Mouse (Mus musculus) liver, embryonic 16.5 days (tissue): Measurements from ENCODE around the gene Iars. TPM values are rescaled to one million over a fixed set of nuclear protein-coding genes. Genes with fewer than 3 reads are reported as not detected.
A peak's percentile ranks its signal among the peaks of the same experiment; 100 is the strongest.
"Not testable (repeated sequence)": the region's sequence is repeated elsewhere in the genome, so short reads cannot be mapped to it uniquely, and the experiment has no call there.

Source experiments
- ATAC-seq: fragments of 200-750 bp; cut with Nextera tagmentation; 2 replicates; pipeline ENCODE4 v1.8.0; 2017; ENCODE audit warnings: low read depth, mild to moderate bottlenecking, moderate number of reproducible peaks, moderate library complexity
- H3K27ac ChIP-seq: fragments of 300-500 bp; sonication (generic); 2 replicates; pipeline ENCODE4 v1.5.1; 2014; ENCODE audit warnings: mild to moderate bottlenecking, low read length
- H3K27me3 ChIP-seq: fragments of 300-500 bp; sonication (generic); 2 replicates; pipeline ENCODE4 v1.6.1; 2014; ENCODE audit warnings: low read depth, low read length, mixed read lengths; ENCODE audit not compliant: control insufficient read depth, insufficient read depth
- H3K36me3 ChIP-seq: fragments of 300-500 bp; sonication (generic); 2 replicates; pipeline ENCODE4 v1.6.1; 2014; ENCODE audit warnings: mild to moderate bottlenecking; ENCODE audit not compliant: control insufficient read depth, insufficient read depth
- H3K4me1 ChIP-seq: fragments of 300-500 bp; sonication (generic); 2 replicates; pipeline ENCODE4 v1.6.1; 2014; ENCODE audit warnings: low read depth, low read length, mixed read lengths; ENCODE audit not compliant: control insufficient read depth
- H3K4me2 ChIP-seq: fragments of 300-500 bp; sonication (generic); 2 replicates; pipeline ENCODE4 v1.6.1; 2014; ENCODE audit warnings: low read depth, low read length, mixed read lengths
- H3K4me3 ChIP-seq: fragments of 300-500 bp; sonication (generic); 2 replicates; pipeline ENCODE4 v1.5.1; 2014; ENCODE audit warnings: low read depth, mild to moderate bottlenecking, low read length
- H3K9ac ChIP-seq: fragments of 300-500 bp; sonication (generic); 2 replicates; pipeline ENCODE4 v1.6.1; 2014; ENCODE audit warnings: low read depth, low read length
- H3K9me3 ChIP-seq: fragments of 300-500 bp; sonication (generic); replicated peaks from 2 replicates; pipeline ENCODE4 v1.6.1; 2016; ENCODE audit warnings: low read length; ENCODE audit not compliant: control insufficient read depth
- WGBS: fragments of 180-500 bp; shearing (Covaris S2); extraction: QIAGEN DNeasy Blood & Tissue Kit; methylation state at CpG from one replicate; pipeline ENCODE4 v1.1.7; 2014; ENCODE audit not compliant: insufficient replicate concordance; 5-methylcytosine and 5-hydroxymethylcytosine counted together
- polyA plus RNA-seq: library from polyadenylated mRNA; unstranded; fragments of >200 nt; fragmentation: Nextera tagmentation; extraction: Ambion mirVana; gene quantifications from 2 replicates; pipeline ENCODE4 v1.2.1, GENCODE M21; 2015

The Iars gene
- polyA plus RNA-seq, 1 experiment from 2014 or later, result 50.2 TPM

DNA sequence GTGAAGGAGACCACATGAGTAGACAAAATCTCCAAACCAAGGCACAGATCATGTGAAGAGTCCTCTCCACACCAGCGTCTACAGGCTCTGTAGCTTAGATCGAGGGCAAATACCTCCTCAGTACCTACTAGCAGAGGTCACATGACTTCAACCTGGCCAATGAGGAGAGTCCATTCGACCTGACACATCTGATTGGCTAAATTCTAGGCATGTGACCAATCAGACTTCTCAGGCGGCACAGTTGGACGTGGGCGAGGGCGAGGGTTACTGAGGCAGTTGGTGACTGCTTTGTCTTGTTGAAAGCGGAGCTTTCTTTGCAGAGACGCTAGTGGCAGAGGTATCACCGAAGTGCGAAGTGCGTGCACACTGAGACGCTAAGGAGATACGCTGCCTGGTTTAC is 80.3 kb downstream of the Iars start:
- WGBS, result 81% methylated on average over 14 of the region's 14 CpGs
- ATAC-seq, result no peak

DNA sequence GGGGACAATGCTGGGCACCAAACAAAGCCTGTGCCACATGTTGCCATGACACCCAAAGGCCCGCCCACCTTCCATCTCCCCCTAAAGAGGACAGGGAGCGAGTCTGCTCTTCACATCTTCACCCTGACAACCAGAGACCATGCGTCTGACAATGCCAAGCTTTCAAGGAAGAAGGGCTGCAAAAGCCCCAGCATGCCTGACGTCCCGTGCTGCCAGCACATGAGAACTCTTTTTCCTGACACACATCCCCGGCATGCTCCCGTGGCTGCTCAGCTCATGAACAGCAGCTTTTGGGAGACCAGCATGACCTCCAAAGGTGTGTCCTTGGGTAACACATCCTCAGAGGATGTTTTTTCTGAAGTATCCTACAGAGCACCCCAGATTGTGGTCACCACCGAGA is 83.4 kb downstream of the Iars start:
- no peaks in the 10 kb centered on the region for H3K27me3 ChIP-seq
- H3K4me2 ChIP-seq, result no peak overlapping the region
- peaks cover 3% of the 10 kb centered on the region; the same call in 1 of the 2 replicates for H3K4me1 ChIP-seq
- 72% methylated on average over 8 of the region's 8 CpGs for WGBS
- H3K36me3 ChIP-seq, result no peaks in the 10 kb centered on the region
- no peak overlapping the region for H3K27ac ChIP-seq
- no peak for ATAC-seq
- no peak overlapping the region for H3K4me3 ChIP-seq
- no peaks in the 10 kb centered on the region for H3K9me3 ChIP-seq
- no peak overlapping the region for H3K9ac ChIP-seq

More for the DNA sequence above, 80.3 kb downstream of the Iars start:
- Histone ChIP-seq H3K4me3 (no peak overlapping the region), H3K36me3 (no peaks in the 10 kb centered on the region), H3K27ac (no peak overlapping the region), H3K27me3 (no peaks in the 10 kb centered on the region), H3K4me1 (no peaks in the 10 kb centered on the region), H3K9me3 (no peaks in the 10 kb centered on the region), H3K4me2 (no peak overlapping the region), H3K9ac (no peak overlapping the region)

DNA sequence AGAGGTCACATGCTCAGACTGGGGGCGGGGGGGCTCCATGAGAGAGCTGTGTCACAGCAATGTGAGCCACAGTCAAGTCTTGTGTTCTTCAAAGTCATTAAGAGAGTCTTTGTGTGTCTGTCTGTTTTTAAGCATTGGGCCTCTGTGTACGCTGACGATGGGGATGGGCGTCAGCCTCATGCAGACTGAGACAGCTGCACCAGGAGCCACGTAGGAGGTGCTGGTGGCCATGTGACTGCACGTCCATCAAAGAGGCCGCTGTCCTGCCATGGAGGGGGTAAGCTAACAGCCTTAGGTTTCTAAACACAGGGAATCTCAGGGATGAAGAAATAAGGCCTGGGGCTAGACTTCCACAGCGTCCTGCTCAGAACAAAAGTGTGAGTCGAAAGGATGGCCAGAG is 84.4 kb downstream of the Iars start:
- 71% methylated on average over 9 of the region's 9 CpGs for WGBS
- no peak overlapping the region for H3K4me2 ChIP-seq
- no peaks in the 10 kb centered on the region for H3K27me3 ChIP-seq
- no peak for ATAC-seq
- peaks cover 3% of the 10 kb centered on the region; the same call in 1 of the 2 replicates for H3K4me1 ChIP-seq
- H3K4me3 ChIP-seq, result no peak overlapping the region
- H3K9ac ChIP-seq, result no peak overlapping the region
- no peaks in the 10 kb centered on the region for H3K9me3 ChIP-seq
- no peak overlapping the region for H3K27ac ChIP-seq
- H3K36me3 ChIP-seq, result no peaks in the 10 kb centered on the region

DNA sequence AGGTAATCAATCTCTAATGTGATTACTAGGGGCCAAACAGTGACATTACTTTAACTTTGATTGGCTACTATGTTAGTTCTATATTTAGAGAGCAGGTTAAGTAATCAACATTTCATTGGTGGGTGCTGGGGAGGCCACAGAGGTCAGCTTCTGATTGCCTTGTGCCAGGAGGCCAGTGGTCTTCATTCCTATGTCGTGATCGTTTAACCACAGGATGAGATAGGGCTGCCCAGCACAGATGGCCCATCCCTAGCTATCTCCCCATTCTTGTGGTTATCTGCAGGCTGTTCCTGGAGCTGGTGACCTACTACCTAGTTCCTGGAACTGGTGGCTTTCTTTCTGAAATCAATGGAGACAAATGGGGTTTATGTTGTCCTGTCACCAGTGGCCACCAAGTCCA is 86.1 kb downstream of the Iars start:
- H3K4me2 ChIP-seq, result no peak overlapping the region

DNA sequence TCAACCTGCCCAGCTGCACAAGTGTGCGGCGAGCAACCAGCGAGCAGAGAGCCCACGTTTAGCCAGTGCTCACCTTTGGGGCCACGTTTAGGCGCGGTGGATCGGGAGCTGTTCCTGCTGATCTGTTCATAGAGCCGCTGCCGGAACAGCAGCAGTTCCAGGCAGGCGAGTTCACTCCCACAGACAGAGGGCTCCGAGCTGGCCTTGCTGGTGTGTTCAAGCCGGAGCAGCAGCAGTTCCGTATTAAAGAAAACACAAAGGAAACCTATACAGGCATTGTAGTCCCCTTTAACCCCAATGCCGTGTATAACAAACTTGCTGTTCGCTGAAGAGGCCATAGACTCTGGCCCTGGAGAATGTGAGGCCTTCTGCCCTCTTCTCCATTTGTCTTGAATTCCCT is 87.2 kb downstream of the Iars start:
- Histone ChIP-seq H3K9me3 (no peaks in the 10 kb centered on the region), H3K27ac (no peak overlapping the region), H3K27me3 (no peaks in the 10 kb centered on the region), H3K36me3 (no peaks in the 10 kb centered on the region), H3K9ac (no peak overlapping the region), H3K4me3 (no peak overlapping the region), H3K4me1 (peaks cover 3% of the 10 kb centered on the region; the same call in 1 of the 2 replicates), H3K4me2 (no peak overlapping the region)
- no peak for ATAC-seq
- 67% methylated on average over 16 of the region's 16 CpGs for WGBS

More for the DNA sequence above, 86.1 kb downstream of the Iars start:
- H3K9me3 ChIP-seq, result no peaks in the 10 kb centered on the region
- 8% methylated on average over 2 of the region's 2 CpGs for WGBS
- 0 out of 2 replicates have a peak, but pooled peaks have one; percentile 11 for ATAC-seq
- H3K9ac ChIP-seq, result no peak overlapping the region
- H3K27me3 ChIP-seq, result no peaks in the 10 kb centered on the region
- no peak overlapping the region for H3K27ac ChIP-seq
- H3K4me3 ChIP-seq, result no peak overlapping the region
- H3K4me1 ChIP-seq, result peaks cover 3% of the 10 kb centered on the region; the same call in 1 of the 2 replicates
- H3K36me3 ChIP-seq, result no peaks in the 10 kb centered on the region

GRCm38 (mm10) chr13:49771536-49771935 is 89.6 kb downstream of the Iars start:
- H3K27ac ChIP-seq, H3K36me3 ChIP-seq, H3K27me3 ChIP-seq, H3K9me3 ChIP-seq, H3K4me3 ChIP-seq, H3K9ac ChIP-seq, H3K4me1 ChIP-seq, H3K4me2 ChIP-seq, ATAC-seq: not testable (repeated sequence)

Other genes with a start within 250 kb of the Iars start
- gene Tes3-ps, start 188.8 kb upstream of the Iars start, polyA plus RNA-seq, result 0.62 and 0.68 TPM in 2 replicates
- gene Ecm2, start 177.3 kb upstream of the Iars start, polyA plus RNA-seq, result 0.36 and 0.38 TPM in 2 replicates
- 1.4 and 1.5 TPM in 2 replicates for gene Aspn, start 137.7 kb upstream of the Iars start, polyA plus RNA-seq
- gene Omd, start 99.6 kb upstream of the Iars start, polyA plus RNA-seq, result 0.39 and 0.67 TPM in 2 replicates
- 2.5 and 4.1 TPM in 2 replicates for gene Ogn, start 74.1 kb upstream of the Iars start, polyA plus RNA-seq
- gene Cenpp, start 29.3 kb upstream of the Iars start, polyA plus RNA-seq, result 18.2 and 21.0 TPM in 2 replicates
- 5.4 and 5.5 TPM in 2 replicates for gene Nol8, start 29.0 kb upstream of the Iars start, polyA plus RNA-seq
- not detected in 2 replicates for gene Gm30302, start 116.9 kb downstream of the Iars start, polyA plus RNA-seq